Mouse (Mus musculus): Measurements from ENCODE around the gene Olfr96. TPM values are rescaled to one million over a fixed set of nuclear protein-coding genes. Genes with fewer than 3 reads are reported as not detected.

Gene Olfr96
- polyA plus RNA-seq, 1 experiment from 2014 or later, result not detected

Other genes with a start within 250 kb of the Olfr96 start
- not detected in 2 replicates for gene 2410137M14Rik, start 238.9 kb upstream of the Olfr96 start, polyA plus RNA-seq (2015; fragmentation: Nextera tagmentation; extraction: Ambion mirVana)
- 0.34 and 0.49 TPM in 2 replicates for gene H2-M5, start 230.6 kb upstream of the Olfr96 start, polyA plus RNA-seq (2015; fragmentation: Nextera tagmentation; extraction: Ambion mirVana)
- gene Zfp57, start 219.0 kb upstream of the Olfr96 start, polyA plus RNA-seq (2015; fragmentation: Nextera tagmentation; extraction: Ambion mirVana), result 32.4 and 40.4 TPM in 2 replicates
- 0.13 TPM in 1 of 2 replicates, not detected in the other for gene Mog, start 196.7 kb upstream of the Olfr96 start, polyA plus RNA-seq (2015; fragmentation: Nextera tagmentation; extraction: Ambion mirVana)
- 4.6 and 5.6 TPM in 2 replicates for gene Gabbr1, start 174.2 kb upstream of the Olfr96 start, polyA plus RNA-seq (2015; fragmentation: Nextera tagmentation; extraction: Ambion mirVana)
- not detected in 2 replicates for gene Olfr90, start 131.6 kb upstream of the Olfr96 start, polyA plus RNA-seq (2015; fragmentation: Nextera tagmentation; extraction: Ambion mirVana)
- gene Olfr91, start 121.9 kb upstream of the Olfr96 start, polyA plus RNA-seq (2015; fragmentation: Nextera tagmentation; extraction: Ambion mirVana), result not detected in 2 replicates
- not detected in 2 replicates for gene Olfr92, start 100.1 kb upstream of the Olfr96 start, polyA plus RNA-seq (2015; fragmentation: Nextera tagmentation; extraction: Ambion mirVana)
- not detected in 2 replicates for gene Olfr93, start 58.7 kb upstream of the Olfr96 start, polyA plus RNA-seq (2015; fragmentation: Nextera tagmentation; extraction: Ambion mirVana)
- 0.35 and 2.7 TPM in 2 replicates for gene Ubd, start 26.3 kb upstream of the Olfr96 start, polyA plus RNA-seq (2015; fragmentation: Nextera tagmentation; extraction: Ambion mirVana)
- not detected in 2 replicates for gene Olfr94, start 19.2 kb upstream of the Olfr96 start, polyA plus RNA-seq (2015; fragmentation: Nextera tagmentation; extraction: Ambion mirVana)
- not detected in 2 replicates for gene Olfr95, start 7.0 kb upstream of the Olfr96 start, polyA plus RNA-seq (2015; fragmentation: Nextera tagmentation; extraction: Ambion mirVana)
- gene Olfr97, start 17.2 kb downstream of the Olfr96 start, polyA plus RNA-seq (2015; fragmentation: Nextera tagmentation; extraction: Ambion mirVana), result not detected in 2 replicates
- gene Olfr98, start 43.6 kb downstream of the Olfr96 start, polyA plus RNA-seq (2015; fragmentation: Nextera tagmentation; extraction: Ambion mirVana), result not detected in 2 replicates
- 1.5 and 2.8 TPM in 2 replicates for gene H2-M3, start 50.1 kb downstream of the Olfr96 start, polyA plus RNA-seq (2015; fragmentation: Nextera tagmentation; extraction: Ambion mirVana)
- 0.10 TPM in 1 of 2 replicates, not detected in the other for gene Olfr99, start 63.3 kb downstream of the Olfr96 start, polyA plus RNA-seq (2015; fragmentation: Nextera tagmentation; extraction: Ambion mirVana)
- gene Olfr101, start 84.2 kb downstream of the Olfr96 start, polyA plus RNA-seq (2015; fragmentation: Nextera tagmentation; extraction: Ambion mirVana), result not detected in 2 replicates
- gene Olfr102, start 96.9 kb downstream of the Olfr96 start, polyA plus RNA-seq (2015; fragmentation: Nextera tagmentation; extraction: Ambion mirVana), result not detected in 2 replicates
- gene Olfr103, start 119.6 kb downstream of the Olfr96 start, polyA plus RNA-seq (2015; fragmentation: Nextera tagmentation; extraction: Ambion mirVana), result not detected in 2 replicates
- gene Olfr104-ps, start 139.4 kb downstream of the Olfr96 start, polyA plus RNA-seq (2015; fragmentation: Nextera tagmentation; extraction: Ambion mirVana), result not detected in 2 replicates
- not detected in 2 replicates for gene Olfr105-ps, start 158.9 kb downstream of the Olfr96 start, polyA plus RNA-seq (2015; fragmentation: Nextera tagmentation; extraction: Ambion mirVana)
- gene Olfr106-ps, start 170.2 kb downstream of the Olfr96 start, polyA plus RNA-seq (2015; fragmentation: Nextera tagmentation; extraction: Ambion mirVana), result not detected in 2 replicates
- gene Olfr107, start 179.1 kb downstream of the Olfr96 start, polyA plus RNA-seq (2015; fragmentation: Nextera tagmentation; extraction: Ambion mirVana), result not detected in 2 replicates
- not detected in 2 replicates for gene Olfr108, start 225.3 kb downstream of the Olfr96 start, polyA plus RNA-seq (2015; fragmentation: Nextera tagmentation; extraction: Ambion mirVana)
- not detected in 2 replicates for gene Olfr109, start 238.8 kb downstream of the Olfr96 start, polyA plus RNA-seq (2015; fragmentation: Nextera tagmentation; extraction: Ambion mirVana)